Mouse (Mus musculus): Measurements from ENCODE around the gene Trim37. TPM values are rescaled to one million over a fixed set of nuclear protein-coding genes. Genes with fewer than 3 reads are reported as not detected.
"Not testable (repeated sequence)": the region's sequence is repeated elsewhere in the genome, so short reads cannot be mapped to it uniquely, and the experiment has no call there.

The Trim37 gene
- total RNA-seq, 1 experiment from 2014 or later, result 19.0 TPM

DNA sequence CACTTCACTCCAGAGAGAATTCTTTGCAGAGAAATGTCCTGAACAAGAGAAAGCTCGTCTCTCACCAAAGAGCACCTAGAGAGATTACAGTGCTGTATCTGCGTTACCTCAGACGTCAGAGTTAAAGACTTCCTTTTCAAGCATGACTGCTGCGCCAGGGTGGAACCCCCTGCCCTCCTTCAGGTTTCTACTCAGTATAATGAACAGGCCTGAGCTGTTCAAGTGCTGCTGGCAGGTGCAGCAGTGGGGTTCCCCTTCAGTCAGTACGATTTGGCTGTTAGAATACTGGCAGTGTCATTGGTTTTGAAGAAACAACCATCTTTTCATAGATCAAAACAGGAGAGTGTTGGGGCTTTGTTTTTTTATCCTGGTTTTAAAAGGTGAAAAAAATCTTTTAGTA, 100.2 kb downstream of the Trim37 start:
- no peak for DNase-seq

DNA sequence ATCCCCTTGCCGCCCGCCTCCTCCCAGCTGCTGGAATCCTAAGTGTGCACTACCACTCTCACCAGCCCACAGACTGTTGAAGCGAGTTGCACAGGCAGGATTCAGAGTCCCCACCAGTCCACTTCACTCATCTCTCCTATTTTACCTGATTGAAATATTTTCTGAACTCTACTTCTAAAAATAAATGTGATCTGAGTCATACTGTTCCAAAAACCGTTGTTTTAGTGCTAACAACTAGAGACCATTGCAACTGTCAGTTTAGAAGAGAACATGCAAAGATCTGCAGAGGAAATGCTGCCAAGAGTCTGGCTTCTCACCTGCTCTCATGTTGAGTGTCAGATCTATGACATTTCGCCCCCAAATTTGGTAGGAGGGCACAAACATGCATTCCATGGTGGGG, 106.5 kb downstream of the Trim37 start:
- no peak for DNase-seq

DNA sequence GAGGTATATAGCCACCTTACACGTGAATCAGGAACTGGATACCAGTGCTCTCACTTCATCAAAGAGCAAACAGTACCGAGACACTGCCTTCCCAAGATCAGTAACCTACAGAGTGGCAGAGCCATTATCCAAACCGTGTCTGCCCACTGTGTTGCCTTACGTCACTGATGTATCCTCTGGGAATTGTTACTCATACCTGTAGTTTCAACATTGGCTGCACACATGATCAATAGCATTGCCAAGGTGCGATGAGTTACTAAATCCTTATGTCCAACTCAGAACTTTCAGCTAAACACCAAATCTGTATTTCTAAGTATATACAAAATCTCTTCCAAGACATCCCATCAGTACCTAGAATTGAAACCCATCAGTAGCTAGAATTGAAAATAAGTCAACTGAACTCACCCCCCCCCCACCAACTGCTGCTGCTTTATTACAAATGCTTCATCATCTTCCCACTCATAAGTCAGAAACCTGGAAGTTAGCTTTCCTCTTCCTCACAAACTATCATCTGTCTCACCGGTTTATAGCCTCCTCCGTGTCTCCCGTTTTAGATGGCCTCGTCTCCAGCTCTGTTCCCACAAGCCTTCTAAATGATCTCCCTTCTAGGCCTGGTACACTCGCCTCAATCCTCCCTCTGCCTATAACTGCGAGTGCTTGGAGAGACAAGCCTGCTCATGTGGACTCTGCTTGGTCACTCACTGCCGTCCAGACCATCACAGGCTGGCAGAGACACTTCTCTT, 108.0 kb downstream of the Trim37 start:
- DNase-seq, result no peak

DNA sequence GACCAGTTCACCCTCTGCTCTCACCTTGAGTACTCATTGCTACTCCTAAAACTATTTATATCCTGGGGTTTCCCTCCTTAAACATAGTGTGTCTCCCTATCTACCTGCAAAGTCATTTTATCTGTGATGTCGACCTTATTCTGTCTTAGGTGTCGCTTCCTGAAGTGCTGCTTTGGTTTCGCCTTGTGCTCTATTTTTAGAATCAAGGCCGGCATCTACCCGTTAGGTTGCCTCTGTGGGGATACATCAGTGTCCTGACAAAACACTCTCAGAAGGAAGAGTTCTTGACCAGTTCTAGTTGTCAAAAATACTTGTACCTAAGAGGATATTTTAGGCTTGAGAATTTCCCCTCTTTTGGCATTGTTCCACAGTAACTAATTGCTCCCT, 108.6 kb downstream of the Trim37 start:
- no peak for DNase-seq

DNA sequence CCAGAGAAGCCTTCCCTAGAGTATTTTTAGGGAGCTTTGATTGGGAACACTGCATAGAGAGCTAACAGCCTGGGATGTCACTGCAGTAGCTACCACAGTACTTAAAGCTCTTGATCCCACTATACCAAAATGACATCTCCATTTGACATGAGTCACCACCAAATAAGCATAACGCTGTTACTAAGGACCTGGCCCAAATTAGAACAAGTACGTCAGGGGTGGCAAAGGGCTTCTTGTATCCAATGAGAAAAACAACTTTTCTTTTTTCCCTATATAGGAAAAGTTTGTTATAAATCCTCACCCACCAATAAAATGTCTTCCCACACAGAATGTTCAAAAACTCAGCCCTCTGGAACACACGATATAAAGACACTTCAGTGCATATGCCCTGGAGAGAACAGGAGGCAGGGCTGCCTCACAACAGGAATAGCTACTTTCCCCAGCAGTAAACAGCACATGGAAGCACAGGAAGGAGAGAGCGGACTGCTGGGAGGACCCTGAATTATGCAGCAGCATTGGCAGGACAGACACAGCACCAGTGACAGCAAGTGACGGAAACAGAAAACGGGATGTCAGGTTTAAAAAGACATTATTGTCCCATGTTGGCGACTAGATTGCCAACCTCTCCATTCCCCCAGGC, 112.1 kb downstream of the Trim37 start:
- DNase-seq, result no peak

DNA sequence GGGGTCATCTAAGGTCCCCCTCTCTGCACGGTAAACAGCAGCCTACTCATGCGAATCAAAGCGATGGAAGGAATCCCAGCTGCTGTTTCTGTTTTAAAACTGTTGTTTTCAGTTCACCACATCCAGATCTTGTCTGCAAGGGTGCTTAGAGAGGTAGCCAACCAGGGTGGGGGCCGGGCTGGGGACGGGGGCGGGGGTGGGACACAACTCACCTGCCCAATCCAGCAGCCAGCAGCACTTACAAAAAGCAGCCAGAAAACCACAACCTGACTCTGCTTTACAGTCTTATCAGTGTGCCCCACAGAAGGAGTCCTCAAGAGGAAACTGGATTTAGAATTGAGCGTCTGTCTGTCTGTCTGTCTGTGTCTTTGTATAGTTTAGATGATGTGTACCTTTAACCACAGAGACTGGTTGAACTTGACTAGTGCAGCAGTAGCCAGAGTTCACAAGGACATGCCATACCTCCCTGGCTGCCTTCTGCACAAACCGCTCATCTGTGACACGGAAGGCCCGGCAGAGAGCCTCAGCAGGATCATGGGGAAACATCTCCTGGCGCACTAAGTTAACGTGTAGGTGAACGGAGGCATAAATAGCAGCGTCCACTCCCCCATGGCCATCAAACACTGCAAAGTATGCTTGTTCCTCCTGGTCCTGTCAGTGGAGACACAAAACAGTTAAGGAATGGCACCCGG, 113.4 kb downstream of the Trim37 start:
- no peak for DNase-seq

DNA sequence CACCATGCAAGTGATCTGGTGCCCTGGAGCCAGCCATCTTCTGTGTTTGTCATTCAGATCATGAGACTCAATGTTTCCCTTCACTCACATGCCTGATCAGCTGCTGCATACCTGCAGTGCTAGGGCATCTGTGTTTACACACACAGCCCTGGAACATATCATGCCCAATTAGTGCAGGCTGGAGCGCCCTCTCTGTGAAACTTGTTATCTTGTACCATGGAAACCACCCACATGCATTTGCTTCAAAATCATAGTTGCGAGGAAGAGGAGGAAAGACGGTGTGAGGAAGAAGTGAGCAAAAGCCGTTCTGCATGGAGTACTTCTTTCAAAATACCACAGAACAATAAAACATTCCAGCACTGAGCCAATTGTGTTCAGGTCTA, 113.9 kb downstream of the Trim37 start:
- DNase-seq, result no peak

DNA sequence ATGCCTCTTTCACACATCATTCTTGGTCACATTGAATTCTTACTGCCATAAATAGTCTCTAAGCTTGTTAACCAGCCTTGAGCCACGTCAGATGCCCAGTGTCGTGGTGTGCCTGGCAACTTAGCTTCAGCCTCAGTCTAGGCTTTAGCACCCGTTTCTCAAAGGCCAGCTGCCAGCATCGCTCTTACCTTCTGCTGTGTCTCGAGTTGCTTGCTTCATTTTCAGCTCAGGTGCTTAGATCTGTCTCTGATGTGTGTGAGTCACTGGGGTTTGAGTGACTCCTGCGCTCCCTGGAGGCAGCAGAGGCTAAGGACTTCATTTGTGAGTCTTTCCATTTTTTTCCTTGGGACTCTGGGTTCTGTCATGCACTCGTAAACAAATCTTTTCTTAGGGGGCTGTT, 114.4 kb downstream of the Trim37 start:
- no peak for DNase-seq

DNA sequence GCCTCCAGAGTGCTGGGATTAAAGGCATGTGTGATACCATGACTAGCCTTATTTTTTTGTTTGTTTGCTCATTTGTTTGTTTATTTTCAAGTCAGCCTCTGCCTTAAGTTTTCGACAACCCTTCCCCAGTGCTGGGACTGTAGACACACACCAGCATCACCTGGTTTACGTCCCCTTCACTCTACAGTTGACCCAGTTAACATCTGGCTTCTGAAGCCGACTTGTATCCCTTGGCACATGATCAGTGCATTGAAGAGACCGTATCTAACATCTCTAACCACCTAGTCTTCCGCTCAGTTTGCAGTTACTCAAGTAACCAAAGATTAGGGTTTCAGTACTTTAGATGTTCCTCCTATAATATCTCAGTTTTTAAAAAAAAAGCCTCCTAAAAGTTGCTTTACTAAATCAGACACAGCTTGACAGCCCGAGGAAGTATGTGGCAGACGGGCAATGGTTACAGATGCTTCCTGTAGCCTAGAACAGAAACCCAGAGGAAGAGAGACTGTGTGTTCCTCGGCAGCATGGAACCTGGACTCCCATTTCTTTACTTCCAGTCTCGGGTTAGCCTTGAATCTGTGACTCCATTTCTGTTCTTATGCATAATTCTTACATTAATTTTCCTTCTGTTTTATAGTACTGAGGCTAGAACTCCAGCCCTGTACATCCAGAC, 118.4 kb downstream of the Trim37 start:
- no peak for DNase-seq

DNA sequence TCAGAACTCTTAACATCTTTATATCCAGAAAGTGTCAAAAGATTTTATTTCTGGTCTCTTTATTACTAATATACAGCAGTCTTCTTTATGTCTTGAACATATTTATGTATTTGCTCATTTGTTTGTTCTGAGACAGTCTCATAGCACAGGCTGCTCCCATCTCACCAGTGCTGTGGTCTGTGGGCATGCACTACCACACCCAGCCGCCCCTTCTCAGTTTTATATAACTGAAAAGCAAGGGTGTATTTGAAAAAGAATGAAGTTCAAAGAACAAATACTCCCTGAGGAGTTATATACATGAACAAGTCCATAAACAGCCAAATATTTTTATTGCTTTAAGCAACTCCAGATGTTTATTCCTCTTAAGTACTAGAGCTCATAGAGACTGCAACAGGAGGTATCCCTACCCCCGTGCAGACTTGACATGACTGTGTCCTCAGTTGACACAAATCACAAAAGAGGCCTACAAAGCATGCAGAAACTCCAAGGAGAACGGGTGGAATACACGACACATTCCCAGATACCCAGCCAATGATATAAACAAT, 119.3 kb downstream of the Trim37 start:
- no peak for DNase-seq

DNA sequence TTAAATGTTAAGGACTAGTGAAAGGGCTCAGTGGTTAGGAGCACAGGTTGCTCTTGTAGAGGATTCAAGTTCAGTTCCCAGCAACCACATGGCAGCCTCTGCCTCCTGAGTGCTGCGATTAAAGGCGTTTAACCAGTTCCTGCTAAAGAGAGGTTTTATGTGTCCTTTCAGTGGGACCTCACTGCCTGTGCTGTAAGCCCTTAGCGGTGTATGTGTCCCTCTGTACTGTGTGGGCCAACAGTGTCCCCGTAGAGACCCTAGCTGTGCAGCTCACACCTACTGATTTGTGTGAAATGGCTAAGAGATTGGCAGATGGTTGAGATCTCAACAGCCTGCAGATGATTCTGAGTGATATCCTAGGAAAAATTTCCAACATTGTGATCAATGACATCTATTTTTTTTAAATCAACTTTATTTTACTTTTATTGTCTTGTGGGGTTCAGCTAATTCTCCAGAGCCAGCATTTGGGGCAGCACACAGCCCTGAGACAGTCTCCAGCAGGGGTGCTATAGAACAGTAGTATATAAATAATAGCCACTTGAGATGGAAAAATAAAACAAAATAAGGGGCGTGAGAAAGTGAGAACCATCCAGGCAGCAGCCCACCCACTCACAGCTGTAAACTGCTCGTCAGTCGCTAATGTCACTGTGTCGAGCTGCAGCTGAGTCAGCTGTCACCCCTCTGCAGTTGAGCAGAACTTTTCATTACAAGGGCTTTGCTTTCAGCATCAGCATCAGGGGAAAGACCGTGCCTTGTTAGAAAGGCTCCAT, 120.0 kb downstream of the Trim37 start:
- DNase-seq, result no peak

DNA sequence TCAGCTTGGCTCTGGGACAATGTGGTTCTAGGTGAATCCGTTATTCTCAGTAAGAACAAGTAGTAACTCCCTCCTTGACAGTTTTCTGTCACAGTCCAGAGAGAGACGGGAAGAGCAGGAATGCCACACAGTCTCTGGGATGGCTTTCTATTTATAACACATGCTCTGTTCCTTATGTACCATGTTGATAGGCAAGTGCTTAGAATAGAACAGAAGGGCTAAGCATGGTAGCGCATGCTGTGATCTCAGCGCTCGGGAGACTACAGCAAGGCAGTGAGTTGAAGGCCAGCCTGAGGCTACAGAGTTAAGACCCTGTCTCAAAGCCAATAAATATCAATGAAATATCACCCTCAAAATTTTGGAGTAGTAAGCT, 120.6 kb downstream of the Trim37 start:
- no peak for DNase-seq

DNA sequence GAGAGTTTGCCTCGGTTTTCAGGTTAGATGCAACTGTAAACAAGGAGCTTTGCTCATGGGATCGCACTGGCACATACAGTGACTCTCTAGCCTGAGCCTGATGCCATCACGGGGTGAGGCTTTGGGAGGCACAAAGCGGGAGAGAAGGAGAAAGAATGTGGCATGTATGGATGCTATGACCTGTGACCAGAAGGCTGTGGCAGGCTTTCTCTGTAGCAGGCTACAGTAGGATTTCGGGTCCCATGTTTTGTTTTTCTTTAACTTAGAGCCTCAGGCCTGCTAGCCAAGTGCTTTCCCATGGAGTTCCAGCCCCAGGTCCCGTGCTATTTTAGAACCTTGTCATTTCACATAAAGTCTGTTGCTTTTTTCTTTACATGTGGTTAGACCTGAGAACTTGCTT, 123.3 kb downstream of the Trim37 start:
- DNase-seq, result no peak

DNA sequence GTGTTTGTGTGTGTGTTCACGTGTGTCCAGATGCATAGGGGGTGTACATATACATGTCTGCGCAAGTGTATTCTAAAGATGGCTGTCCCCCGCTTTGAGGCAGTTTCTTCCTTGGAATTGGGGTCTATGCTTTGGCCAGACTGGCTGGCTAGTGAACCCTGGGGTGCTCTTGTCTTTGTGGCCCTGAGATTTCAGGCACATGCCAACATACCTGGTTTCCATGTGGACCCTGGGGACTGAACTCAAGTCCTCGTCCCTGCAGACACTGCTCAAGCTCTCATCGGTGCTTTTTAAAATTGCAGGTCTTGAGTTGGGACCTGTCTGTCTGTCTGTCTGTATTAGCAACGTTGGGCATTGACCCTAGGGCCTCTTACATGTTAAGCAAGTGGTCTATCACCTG, 126.4 kb downstream of the Trim37 start:
- no peak for DNase-seq

DNA sequence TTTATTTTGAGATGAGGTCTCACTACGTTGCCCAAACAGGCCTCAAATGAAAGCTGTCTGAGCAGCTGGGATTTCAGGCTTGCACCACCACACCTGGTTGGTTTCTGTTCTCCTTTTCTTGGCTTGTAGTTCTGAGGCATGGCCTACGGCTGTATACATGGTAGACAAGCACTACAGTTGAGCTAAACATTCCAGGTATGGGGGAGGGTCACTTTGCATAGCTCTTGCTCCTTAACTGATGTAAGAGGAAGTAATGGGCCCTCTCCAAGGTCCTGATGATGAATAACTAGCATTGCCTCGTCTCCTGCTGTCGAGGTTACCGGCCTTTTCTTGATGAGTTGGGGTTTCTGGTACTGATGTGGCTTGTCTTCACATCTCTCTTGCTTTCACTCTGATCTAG, 127.3 kb downstream of the Trim37 start:
- DNase-seq, result no peak

DNA sequence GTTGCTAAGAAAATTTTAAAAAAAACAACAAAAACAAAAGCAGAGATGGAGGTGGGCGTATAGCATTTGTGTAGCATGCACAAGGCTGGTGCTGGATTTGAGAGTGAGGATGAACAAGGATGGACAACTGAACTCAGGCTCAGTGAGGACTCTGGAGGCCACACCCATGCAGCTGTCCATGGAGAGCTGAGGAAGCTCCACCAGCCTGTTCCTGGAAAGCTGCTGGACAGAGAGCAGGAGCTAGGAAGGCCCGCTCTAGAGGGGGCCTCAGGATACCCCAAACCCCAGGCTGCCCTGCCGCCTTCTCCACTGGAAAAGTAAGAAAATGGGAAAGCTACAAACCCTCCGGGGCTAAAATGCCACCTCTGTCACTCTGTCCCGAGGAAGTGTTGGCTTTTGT, 130.4 kb downstream of the Trim37 start:
- DNase-seq, result no peak

DNA sequence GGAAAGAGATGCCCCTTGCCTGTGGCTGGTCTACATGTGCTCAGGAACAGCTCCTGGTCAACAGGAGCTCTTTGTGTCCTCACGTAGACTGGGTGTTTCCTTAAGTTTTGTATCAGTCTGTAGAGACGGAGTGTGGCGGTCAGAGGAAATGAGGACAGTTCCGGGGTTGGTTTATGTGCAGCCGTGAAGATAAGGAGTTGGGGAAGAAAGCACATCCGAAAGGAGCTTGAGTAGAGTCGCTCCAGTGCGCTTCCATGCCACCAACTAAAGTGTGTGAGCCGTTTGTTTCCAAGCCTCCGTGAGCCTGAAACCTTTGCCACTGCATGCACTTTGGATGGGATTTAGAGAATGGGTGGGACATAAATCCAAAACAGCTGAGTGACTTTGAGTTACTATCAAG, 132.9 kb downstream of the Trim37 start:
- DNase-seq, result no peak

DNA sequence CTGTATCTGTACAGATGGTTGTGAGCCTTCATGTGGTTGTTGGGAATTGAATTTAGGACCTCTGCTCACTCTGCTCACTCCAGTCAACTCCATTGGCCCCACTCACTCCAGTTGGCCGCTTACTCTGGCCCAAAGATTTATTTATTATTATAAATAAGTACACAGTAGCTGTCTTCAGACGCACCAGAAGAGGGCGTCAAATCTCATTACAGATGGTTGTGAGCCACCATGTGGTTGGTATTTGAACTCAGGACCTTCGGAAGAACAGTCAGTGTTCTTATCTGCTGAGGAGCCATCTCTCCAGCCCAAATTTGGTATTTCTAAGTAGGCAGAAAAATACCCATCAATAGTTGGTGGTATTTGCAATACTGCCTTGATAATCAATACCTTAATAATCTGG, 134.8 kb downstream of the Trim37 start:
- not testable (repeated sequence) for DNase-seq

DNA sequence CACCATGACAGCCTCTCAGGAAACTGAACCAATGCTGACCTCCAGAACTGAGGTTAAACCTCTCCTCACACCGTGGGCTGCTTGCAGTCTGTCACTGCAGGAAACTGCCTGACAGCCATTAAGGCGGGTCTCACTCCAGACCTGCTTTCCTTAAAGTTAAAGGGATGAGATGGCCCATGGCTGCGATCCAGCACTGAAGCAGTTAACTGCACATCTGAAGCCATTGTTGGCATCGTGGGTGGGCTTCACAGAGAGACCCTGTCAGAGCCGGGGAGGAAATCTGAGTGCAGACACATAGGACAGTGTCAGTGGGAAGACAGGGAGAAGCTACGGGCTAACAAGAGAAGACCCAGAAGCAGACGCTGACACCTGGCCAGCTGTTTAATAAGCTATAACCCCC, 137.1 kb downstream of the Trim37 start:
- no peak for DNase-seq

DNA sequence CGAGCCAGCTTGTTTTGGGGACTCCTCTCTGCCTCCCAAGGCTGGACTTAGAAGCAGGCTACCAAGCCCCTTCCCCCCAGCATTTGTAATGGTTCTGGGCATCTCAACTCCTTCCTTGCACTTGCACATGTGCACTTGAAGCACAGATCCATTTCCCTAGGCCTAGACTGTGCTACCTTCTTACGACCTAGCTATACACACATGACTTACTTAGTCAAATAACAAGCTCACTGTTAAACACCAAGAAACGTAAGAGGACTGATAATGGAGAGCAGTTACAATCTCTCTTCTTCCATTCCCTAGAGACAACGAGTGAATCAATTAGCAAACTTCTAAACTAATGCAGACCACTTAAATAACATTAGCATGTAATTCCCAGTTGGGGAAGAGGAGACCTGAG, 139.4 kb downstream of the Trim37 start:
- no peak for DNase-seq

DNA sequence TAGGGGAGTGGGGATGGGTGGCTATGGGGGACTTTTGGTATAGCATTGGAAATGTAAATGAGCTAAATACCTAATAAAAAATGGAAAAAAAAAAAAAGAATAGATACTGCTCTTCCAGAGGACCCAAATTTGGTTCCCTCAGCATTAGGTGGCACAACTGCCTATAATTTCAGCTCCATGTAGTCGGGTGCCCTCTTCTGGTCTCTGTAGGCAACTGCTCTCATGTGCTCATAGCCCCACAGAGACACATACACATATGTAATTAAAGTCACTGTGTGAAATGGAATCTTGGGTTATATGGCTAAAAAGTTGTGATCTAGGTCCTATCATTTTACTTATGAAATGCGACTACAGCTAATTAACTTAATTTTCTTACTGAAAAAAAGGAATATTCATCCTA, 141.9 kb downstream of the Trim37 start:
- DNase-seq, result no peak
